Mouse (Mus musculus) midbrain, embryonic 13.5 days (tissue): ENCODE measurements around the gene Osbpl8. TPM values are rescaled to one million over a fixed set of nuclear protein-coding genes. Genes with fewer than 3 reads are reported as not detected.

Experiments
- ATAC-seq: fragments of 200-750 bp; cut with Nextera tagmentation; 2 replicates; pipeline ENCODE4 v1.8.0; 2017; ENCODE audit warnings: mild to moderate bottlenecking, moderate TSS enrichment, moderate library complexity
- H3K27ac ChIP-seq: fragments of 300-500 bp; sonication (generic); 2 replicates; pipeline ENCODE4 v1.5.1; 2015; ENCODE audit warnings: inconsistent platforms, mild to moderate bottlenecking, moderate library complexity
- H3K27me3 ChIP-seq: fragments of 300-500 bp; sonication (generic); 2 replicates; pipeline ENCODE4 v1.6.1; 2015; ENCODE audit warnings: mild to moderate bottlenecking, inconsistent platforms
- H3K36me3 ChIP-seq: fragments of 300-500 bp; sonication (generic); 2 replicates; pipeline ENCODE4 v1.6.1; 2015; ENCODE audit warnings: mild to moderate bottlenecking, inconsistent platforms
- H3K4me1 ChIP-seq: fragments of 300-500 bp; sonication (generic); replicated peaks from 2 replicates; pipeline ENCODE4 v1.6.1; 2015; ENCODE audit warnings: inconsistent platforms
- H3K4me2 ChIP-seq: fragments of 300-500 bp; sonication (generic); replicated peaks from 2 replicates; pipeline ENCODE4 v1.6.1; 2015; ENCODE audit warnings: moderate library complexity, mild to moderate bottlenecking, inconsistent platforms
- H3K4me3 ChIP-seq: fragments of 300-500 bp; sonication (generic); replicated peaks from 2 replicates; pipeline ENCODE4 v1.5.1; 2015; ENCODE audit warnings: mild to moderate bottlenecking, inconsistent platforms
- H3K9ac ChIP-seq: fragments of 300-500 bp; sonication (generic); replicated peaks from 2 replicates; pipeline ENCODE4 v1.6.1; 2015; ENCODE audit warnings: mild to moderate bottlenecking, inconsistent platforms
- H3K9me3 ChIP-seq: fragments of 300-500 bp; sonication (generic); 2 replicates; pipeline ENCODE4 v1.6.1; 2016; ENCODE audit warnings: mild to moderate bottlenecking, inconsistent platforms
- WGBS: fragments of 180-500 bp; shearing (Covaris S2); methylation state at CpG from one replicate; pipeline ENCODE4 v1.1.7; 2015; 5-methylcytosine and 5-hydroxymethylcytosine counted together
- polyA plus RNA-seq: library from polyadenylated mRNA; unstranded; fragments of >200 nt; fragmentation: Nextera tagmentation; extraction: Ambion mirVana; gene quantifications from 2 replicates; pipeline ENCODE4 v1.2.1, GENCODE M21; 2015

Osbpl8 gene
- polyA plus RNA-seq, 1 experiment from 2014 or later = 18.5 TPM

- Histone ChIP-seq H3K4me1 (no peaks in the 10 kb centered on the region), H3K9ac (no peak overlapping the region), H3K27ac (no peak overlapping the region), H3K9me3 (no peaks in the 10 kb centered on the region), H3K4me2 (no peak overlapping the region), H3K27me3 (no peaks in the 10 kb centered on the region), H3K4me3 (no peak overlapping the region), H3K36me3 (no peaks in the 10 kb centered on the region)
- WGBS = 91% methylated on average over 29 of the region's 29 CpGs
- ATAC-seq = no peak
Measured at GRCm38 (mm10) chr10:111156394-111157190, 8.0 kb upstream of the Osbpl8 start.

DNA sequence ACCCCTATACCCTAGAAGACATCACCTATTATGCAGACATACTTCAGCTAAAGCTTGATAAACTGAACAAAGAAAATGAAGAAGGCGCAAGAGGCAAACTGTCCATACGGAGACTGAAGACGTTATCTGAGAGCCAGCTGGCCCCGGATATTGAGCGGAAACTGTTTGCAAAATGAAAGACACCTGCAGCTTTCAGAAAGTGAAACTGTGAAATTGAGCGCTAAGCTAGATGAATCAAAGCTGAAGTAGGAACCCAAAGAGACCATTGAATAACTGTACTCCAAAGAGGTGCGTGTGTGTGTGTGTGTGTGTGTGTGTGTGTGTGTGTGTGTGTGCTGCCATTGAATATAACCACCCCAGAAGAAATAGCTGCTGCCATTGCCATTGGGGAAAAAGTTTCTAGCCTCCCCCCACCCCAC, 7.3 kb upstream of the Osbpl8 start:
- Histone ChIP-seq H3K27ac (no peak overlapping the region), H3K36me3 (no peaks in the 10 kb centered on the region), H3K4me3 (no peak overlapping the region), H3K4me2 (no peak overlapping the region), H3K9ac (no peak overlapping the region), H3K9me3 (no peaks in the 10 kb centered on the region), H3K4me1 (no peaks in the 10 kb centered on the region), H3K27me3 (no peaks in the 10 kb centered on the region)
- ATAC-seq = no peak
- 90% methylated on average over 7 of the region's 7 CpGs for WGBS

GRCm38 (mm10) chr10:111159789-111160522, 4.6 kb upstream of the Osbpl8 start:
- no peaks in the 10 kb centered on the region for H3K9me3 ChIP-seq
- no peak overlapping the region for H3K4me3 ChIP-seq
- H3K36me3 ChIP-seq = no peaks in the 10 kb centered on the region
- H3K27me3 ChIP-seq = no peaks in the 10 kb centered on the region
- H3K27ac ChIP-seq = no peak overlapping the region
- no peak for ATAC-seq
- WGBS = 84% methylated on average over 5 of the region's 5 CpGs
- no peak overlapping the region for H3K9ac ChIP-seq
- no peak overlapping the region for H3K4me2 ChIP-seq
- H3K4me1 ChIP-seq = peaks cover 6% of the 10 kb centered on the region

DNA sequence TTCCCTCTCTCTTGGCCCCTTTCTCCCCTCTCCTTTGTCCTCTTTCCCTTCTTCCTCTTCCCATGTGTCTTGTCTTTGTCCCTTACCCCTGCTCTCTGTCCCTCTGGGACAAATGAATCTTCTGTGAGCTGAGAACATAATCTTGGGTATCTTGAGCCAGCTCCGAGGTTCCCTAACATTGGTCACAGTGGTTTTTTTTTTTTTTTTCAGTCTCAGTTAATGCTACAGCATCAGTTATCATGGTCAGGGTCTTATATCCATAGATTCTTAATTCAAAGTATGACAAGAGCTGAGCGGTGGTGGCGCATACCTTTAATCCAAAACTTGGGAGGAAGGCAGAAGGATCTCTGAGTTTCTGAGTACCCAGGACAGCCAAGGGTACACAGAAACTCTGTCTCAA, 4.0 kb upstream of the Osbpl8 start:
- H3K27me3 ChIP-seq = no peaks in the 10 kb centered on the region
- no peaks in the 10 kb centered on the region for H3K9me3 ChIP-seq
- no peaks in the 10 kb centered on the region for H3K36me3 ChIP-seq
- H3K4me1 ChIP-seq = peaks cover 6% of the 10 kb centered on the region
- ATAC-seq = no peak
- H3K9ac ChIP-seq = no peak overlapping the region
- no peak overlapping the region for H3K4me2 ChIP-seq
- WGBS = 87% methylated on average over 3 of the region's 3 CpGs
- no peak overlapping the region for H3K4me3 ChIP-seq
- no peak overlapping the region for H3K27ac ChIP-seq

- H3K4me2 ChIP-seq = no peak overlapping the region
- H3K9ac ChIP-seq = no peak overlapping the region
- no peaks in the 10 kb centered on the region for H3K36me3 ChIP-seq
- no peaks in the 10 kb centered on the region for H3K9me3 ChIP-seq
- no peak overlapping the region for H3K27ac ChIP-seq
- ATAC-seq = no peak
- H3K27me3 ChIP-seq = no peaks in the 10 kb centered on the region
- no peak overlapping the region for H3K4me3 ChIP-seq
- WGBS = 89% methylated on average over 6 of the region's 6 CpGs
- peaks cover 13% of the 10 kb centered on the region for H3K4me1 ChIP-seq
Measured at GRCm38 (mm10) chr10:111161373-111161772, 3.2 kb upstream of the Osbpl8 start.

DNA sequence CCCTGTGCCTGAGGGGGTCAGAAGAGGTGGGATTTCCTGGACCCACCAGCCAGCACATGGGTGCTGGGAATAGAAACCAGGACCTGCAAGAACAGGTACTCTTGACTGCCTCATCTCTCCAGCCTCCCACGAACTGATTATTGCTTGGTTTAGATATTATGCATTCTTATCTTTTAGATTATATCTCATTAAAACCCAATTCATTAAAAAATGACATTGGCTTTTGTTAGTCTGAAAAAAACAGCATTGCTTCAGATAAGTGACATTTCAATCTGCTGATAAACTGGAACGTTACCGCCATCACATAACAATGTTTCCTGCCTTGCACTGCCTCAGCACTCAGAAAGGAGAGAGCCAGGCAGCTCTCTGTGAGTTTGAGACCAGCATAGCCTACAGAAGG, 1.5 kb upstream of the Osbpl8 start:
- Histone ChIP-seq H3K36me3 (no peaks in the 10 kb centered on the region), H3K27me3 (no peaks in the 10 kb centered on the region), H3K27ac (no peak overlapping the region), H3K4me1 (peaks cover 17% of the 10 kb centered on the region), H3K9ac (no peak overlapping the region), H3K9me3 (no peaks in the 10 kb centered on the region), H3K4me2 (no peak overlapping the region), H3K4me3 (no peak overlapping the region)
- no peak for ATAC-seq
- 79% methylated on average over 3 of the region's 3 CpGs for WGBS

DNA sequence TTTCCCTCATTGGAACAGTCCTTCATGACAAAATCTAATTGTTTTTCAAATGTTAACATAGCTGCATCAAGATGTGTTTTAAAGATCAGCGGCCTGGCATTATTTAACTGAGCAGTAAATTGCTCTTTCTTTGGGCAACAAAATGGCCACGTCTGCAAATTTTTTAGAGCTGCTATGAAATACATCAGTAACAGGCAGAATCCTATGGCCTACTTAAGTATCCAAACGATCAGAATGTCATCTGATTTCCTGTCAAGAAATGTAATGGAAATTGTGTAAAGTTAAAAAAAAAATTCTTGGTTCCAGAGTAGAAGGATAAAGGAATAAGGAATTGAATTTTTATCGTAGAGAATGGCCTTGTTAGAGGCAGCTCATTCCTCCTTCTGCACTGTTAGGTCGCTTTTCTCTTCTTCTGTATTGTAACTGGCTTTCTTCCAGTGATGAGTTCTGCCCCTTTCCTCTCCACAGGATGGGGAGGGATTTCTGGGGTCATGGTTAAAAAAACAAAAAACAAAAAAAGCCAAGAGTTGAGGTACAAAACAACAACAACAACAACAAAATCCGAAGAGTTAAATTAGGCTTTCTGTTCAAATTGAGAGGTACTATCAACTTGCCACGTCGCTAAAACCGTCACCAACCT, 831 bp upstream of the Osbpl8 start:
- Histone ChIP-seq H3K27me3 (no peaks in the 10 kb centered on the region), H3K27ac (peak overlapping the region; percentile 94), H3K9ac (peak overlapping the region; percentile 66; the same call in 1 of the 2 replicates), H3K4me1 (peaks cover 17% of the 10 kb centered on the region), H3K4me3 (peak overlapping the region; percentile 95), H3K36me3 (no peaks in the 10 kb centered on the region), H3K9me3 (no peaks in the 10 kb centered on the region), H3K4me2 (peak overlapping the region; percentile 65)
- ATAC-seq = no peak
- 37% methylated on average over 9 of the region's 9 CpGs for WGBS

GRCm38 (mm10) chr10:111165219-111165981, 848 bp downstream of the Osbpl8 start:
- WGBS = under 1% methylated on average over 52 of the region's 52 CpGs

GRCm38 (mm10) chr10:111166057-111166841, 1.7 kb downstream of the Osbpl8 start:
- Histone ChIP-seq H3K4me3 (peak overlapping the region; percentile 95), H3K4me2 (peak overlapping the region; percentile 65), H3K4me1 (peaks cover 17% of the 10 kb centered on the region), H3K27ac (no peak overlapping the region), H3K9me3 (no peaks in the 10 kb centered on the region), H3K36me3 (no peaks in the 10 kb centered on the region), H3K9ac (peak overlapping the region; percentile 96; the same call in 1 of the 2 replicates), H3K27me3 (no peaks in the 10 kb centered on the region)
- 37% methylated on average over 4 of the region's 4 CpGs for WGBS
- no peak for ATAC-seq

More at GRCm38 (mm10) chr10:111165219-111165981, 848 bp downstream of the Osbpl8 start:
- Histone ChIP-seq H3K4me1 (peaks cover 17% of the 10 kb centered on the region), H3K9me3 (no peaks in the 10 kb centered on the region), H3K27me3 (no peaks in the 10 kb centered on the region), H3K4me2 (peak overlapping the region; percentile 65), H3K36me3 (no peaks in the 10 kb centered on the region), H3K4me3 (peak overlapping the region; percentile 95), H3K27ac (peak overlapping the region; percentile 94), H3K9ac (peak overlapping the region; percentile 96)
- ATAC-seq = peak; percentile 82

DNA sequence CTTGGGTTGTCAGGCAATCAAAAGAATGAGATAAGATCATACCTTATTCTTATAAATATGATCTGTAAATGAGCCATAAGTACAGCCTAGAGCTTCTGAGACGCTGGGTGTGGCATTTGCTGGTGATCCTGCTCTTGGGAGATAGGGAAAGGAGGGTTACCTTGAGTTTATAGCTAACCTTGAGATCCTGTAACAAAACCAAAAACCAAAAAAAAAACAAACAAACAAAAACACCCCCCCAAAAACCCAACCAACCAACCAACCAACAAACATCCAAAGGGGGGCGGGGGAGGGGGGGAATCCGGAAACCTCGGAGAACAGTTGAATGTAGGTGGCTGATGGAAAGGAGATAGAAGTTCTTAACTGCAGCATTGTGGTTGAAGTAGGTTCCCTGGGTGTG, 2.9 kb downstream of the Osbpl8 start:
- WGBS = 92% methylated on average over 4 of the region's 4 CpGs
- ATAC-seq = no peak
- no peaks in the 10 kb centered on the region for H3K9me3 ChIP-seq

DNA sequence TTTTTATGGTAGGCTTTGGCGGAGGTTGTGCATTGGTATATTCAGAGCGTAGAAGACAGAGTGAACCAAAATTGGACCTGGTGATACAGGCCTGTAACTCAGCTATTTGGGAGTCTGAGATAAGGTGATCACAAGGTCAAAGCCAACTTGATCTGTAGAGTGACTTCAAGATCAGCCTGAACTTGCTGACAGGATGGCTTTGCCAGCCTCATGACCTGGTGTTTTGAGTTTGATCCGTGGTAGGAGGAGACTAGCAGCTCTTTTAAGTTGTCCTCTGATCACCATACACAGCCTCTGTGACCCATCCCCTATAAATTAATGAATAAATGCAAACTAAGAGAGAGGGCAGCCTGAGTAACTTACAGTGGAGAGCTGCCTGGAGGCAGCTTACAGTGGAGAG, 3.8 kb downstream of the Osbpl8 start:
- 87% methylated on average over 3 of the region's 3 CpGs for whole genome bisulfite sequencing
- no peak overlapping the region for H3K27ac ChIP-seq
- ATAC-seq = no peak

More for the DNA sequence above, 2.9 kb downstream of the Osbpl8 start:
- Histone ChIP-seq H3K4me3 (no peak overlapping the region), H3K27ac (no peak overlapping the region), H3K4me2 (no peak overlapping the region), H3K4me1 (peaks cover 17% of the 10 kb centered on the region), H3K27me3 (no peaks in the 10 kb centered on the region), H3K36me3 (no peaks in the 10 kb centered on the region), H3K9ac (no peak overlapping the region)

More for the DNA sequence above, 3.8 kb downstream of the Osbpl8 start:
- Histone ChIP-seq H3K4me1 (peaks cover 17% of the 10 kb centered on the region), H3K27me3 (no peaks in the 10 kb centered on the region), H3K9me3 (no peaks in the 10 kb centered on the region), H3K4me2 (no peak overlapping the region), H3K36me3 (no peaks in the 10 kb centered on the region), H3K4me3 (no peak overlapping the region), H3K9ac (no peak overlapping the region)
